Mouse (Mus musculus) erythroblast, embryonic 14.5 days (primary cell): Measurements from ENCODE around the gene Cd81. TPM values are rescaled to one million over a fixed set of nuclear protein-coding genes. Genes with fewer than 3 reads are reported as not detected.

ENCODE experiments used
- H3K27me3 ChIP-seq: 2 replicates; pipeline ENCODE4 v1.6.1; 2012; ENCODE audit warnings: inconsistent platforms; ENCODE audit not compliant: control insufficient read depth
- H3K36me3 ChIP-seq: 2 replicates; pipeline ENCODE4 v1.6.1; 2012; ENCODE audit warnings: mild to moderate bottlenecking, inconsistent platforms; ENCODE audit not compliant: control insufficient read depth
- H3K4me1 ChIP-seq: 2 replicates; pipeline ENCODE4 v1.6.1; 2012; ENCODE audit warnings: inconsistent platforms; ENCODE audit not compliant: control insufficient read depth
- H3K4me3 ChIP-seq: replicated peaks from 2 replicates; pipeline ENCODE3; 2012; ENCODE audit warnings: moderate library complexity, mild to moderate bottlenecking, inconsistent platforms
- H3K9me3 ChIP-seq: 2 replicates; pipeline ENCODE4 v1.6.1; 2012; ENCODE audit warnings: low read length, inconsistent platforms, mixed read lengths; ENCODE audit not compliant: control insufficient read depth
- GATA1 ChIP-seq: IDR thresholded peaks from 2 replicates; pipeline ENCODE4 v1.6.1; 2012; ENCODE audit warnings: low read length, inconsistent platforms, mixed read lengths
- TAL1 ChIP-seq: IDR thresholded peaks from 3 replicates; pipeline ENCODE4 v1.6.1; 2012; ENCODE audit warnings: low read length, inconsistent platforms, mixed read lengths
- polyA plus RNA-seq: library from polyadenylated mRNA; stranded (reverse); fragments of >175 nt; gene quantifications from 2 replicates; pipeline ENCODE4 v1.2.3, GENCODE M21; 2012

Cd81 gene
- polyA plus RNA-seq, 1 experiment, result 5.9 TPM

GRCm38 (mm10) chr7:143009996-143010395 is 42.5 kb upstream of the Cd81 start:
- Histone ChIP-seq H3K27me3 (no peaks in the 10 kb centered on the region), H3K4me3 (no peak overlapping the region), H3K36me3 (peaks cover 62% of the 10 kb centered on the region), H3K4me1 (peaks cover 80% of the 10 kb centered on the region), H3K9me3 (no peaks in the 10 kb centered on the region)
- TF ChIP-seq TAL1, result no peak
- TF ChIP-seq GATA1, result no peak

- TF ChIP-seq TAL1 (no peak), GATA1 (no peak)
- peaks cover 55% of the 10 kb centered on the region for H3K36me3 ChIP-seq
- H3K4me3 ChIP-seq, result no peak overlapping the region
- peaks cover 79% of the 10 kb centered on the region for H3K4me1 ChIP-seq
- no peaks in the 10 kb centered on the region for H3K27me3 ChIP-seq
- H3K9me3 ChIP-seq, result no peaks in the 10 kb centered on the region
These were observed 41.3 kb upstream of the Cd81 start for GRCm38 (mm10) chr7:143011226-143011625.

- H3K4me3 ChIP-seq, result no peak overlapping the region
- H3K27me3 ChIP-seq, result no peaks in the 10 kb centered on the region
- no peaks in the 10 kb centered on the region for H3K9me3 ChIP-seq
- peaks cover 51% of the 10 kb centered on the region for H3K36me3 ChIP-seq
- TF ChIP-seq GATA1 (no peak), TAL1 (no peak)
- peaks cover 78% of the 10 kb centered on the region for H3K4me1 ChIP-seq
These were observed 40.2 kb upstream of the Cd81 start for GRCm38 (mm10) chr7:143012230-143012875.

GRCm38 (mm10) chr7:143013420-143014178 is 38.9 kb upstream of the Cd81 start:
- no peaks in the 10 kb centered on the region for H3K27me3 ChIP-seq
- H3K9me3 ChIP-seq, result no peaks in the 10 kb centered on the region
- TF ChIP-seq GATA1 (no peak), TAL1 (no peak)
- peaks cover 50% of the 10 kb centered on the region for H3K36me3 ChIP-seq
- no peak overlapping the region for H3K4me3 ChIP-seq
- H3K4me1 ChIP-seq, result peaks cover 66% of the 10 kb centered on the region

- Histone ChIP-seq H3K27me3 (no peaks in the 10 kb centered on the region), H3K4me3 (no peak overlapping the region), H3K4me1 (peaks cover 53% of the 10 kb centered on the region), H3K36me3 (peaks cover 43% of the 10 kb centered on the region), H3K9me3 (no peaks in the 10 kb centered on the region)
- TF ChIP-seq GATA1, result no peak
- no peak for TF ChIP-seq TAL1
These were observed 37.5 kb upstream of the Cd81 start for GRCm38 (mm10) chr7:143014862-143015659.

- H3K9me3 ChIP-seq, result no peaks in the 10 kb centered on the region
- no peak overlapping the region for H3K4me3 ChIP-seq
- peaks cover 38% of the 10 kb centered on the region for H3K36me3 ChIP-seq
- no peaks in the 10 kb centered on the region for H3K27me3 ChIP-seq
- H3K4me1 ChIP-seq, result peaks cover 47% of the 10 kb centered on the region
- TF ChIP-seq GATA1 (no peak), TAL1 (no peak)
These were observed 36.6 kb upstream of the Cd81 start for GRCm38 (mm10) chr7:143015755-143016423.

- no peak overlapping the region for H3K4me3 ChIP-seq
- H3K9me3 ChIP-seq, result no peaks in the 10 kb centered on the region
- peaks cover 43% of the 10 kb centered on the region for H3K4me1 ChIP-seq
- TF ChIP-seq GATA1, result no peak
- H3K36me3 ChIP-seq, result peaks cover 34% of the 10 kb centered on the region
- H3K27me3 ChIP-seq, result no peaks in the 10 kb centered on the region
These were observed 36.0 kb upstream of the Cd81 start for GRCm38 (mm10) chr7:143016424-143017142.

- peaks cover 33% of the 10 kb centered on the region for H3K36me3 ChIP-seq
- no peaks in the 10 kb centered on the region for H3K9me3 ChIP-seq
- TF ChIP-seq TAL1, result no peak
- TF ChIP-seq GATA1, result no peak
- no peak overlapping the region for H3K4me3 ChIP-seq
- peaks cover 40% of the 10 kb centered on the region for H3K4me1 ChIP-seq
- H3K27me3 ChIP-seq, result no peaks in the 10 kb centered on the region
These were observed 35.4 kb upstream of the Cd81 start for GRCm38 (mm10) chr7:143017181-143017580.

GRCm38 (mm10) chr7:143020040-143020439 is 32.5 kb upstream of the Cd81 start:
- H3K27me3 ChIP-seq, result no peaks in the 10 kb centered on the region
- no peak overlapping the region for H3K4me3 ChIP-seq
- H3K4me1 ChIP-seq, result peaks cover 25% of the 10 kb centered on the region
- no peak for TF ChIP-seq GATA1
- no peak for TF ChIP-seq TAL1
- H3K36me3 ChIP-seq, result peaks cover 30% of the 10 kb centered on the region
- H3K9me3 ChIP-seq, result no peaks in the 10 kb centered on the region
